Comparison of ENCODE assay signal across 26 mouse cellular contexts in genomic region chr9:45806847-45807246, GRCm38 (mm10). TPM values are rescaled to one million over a fixed set of nuclear protein-coding genes. Genes with fewer than 3 reads are reported as not detected.
DNase-seq lines count a peak whose midpoint lies in the region; ATAC-seq and TF ChIP-seq lines count a peak whose summit lies in the region.
"Had no signal": no experiment of that assay in that cellular context is flagged by ENCODE, and none has a peak within 500 bp of the region (broad histone marks: within the 10 kb centered on the region; RNA-seq: fewer than 3 reads in every experiment).

No protein-coding gene starts in this region.

- DNase-seq in kidney, adult 18-20 months = peak; percentile 67
- DNase-seq in kidney, postnatal 4 days = peak; percentile 40 to 62
- DNase-seq in gastrocnemius, adult 2 months = no peak
- no peak for DNase-seq in ovary, postnatal 14 days (ENCODE audit: low spot score)
- DNase-seq: adrenal gland, adult 8-10 months; cerebellum, adult 11-12 months; cerebellum, postnatal 14 days; gastrocnemius, postnatal 36 days; heart, adult 2 months; heart, postnatal 14 days; layer of hippocampus, postnatal 36 days; lung, adult 2 months; lung, postnatal 14 days; retina, postnatal 1 day; right cerebral cortex, postnatal 25 days had no signal

- TF ChIP-seq CTCF in gastrocnemius, adult 2 months (IDR thresholded peaks at IDR 0.05) = no peak

- intact Hi-C loops in gastrocnemius, adult 2 months (cut with DNase I) = no loop called here

- WGBS in kidney, embryonic 14.5 days = 87% methylated on average over 11 of the region's 11 CpGs
- 87% methylated on average over 11 of the region's 11 CpGs for WGBS in kidney, embryonic 16.5 days
- WGBS in midbrain, embryonic 16.5 days = 95% methylated on average over 11 of the region's 11 CpGs

- H3K27me3 ChIP-seq in kidney, embryonic 14.5 days (ENCODE audit: control insufficient read depth, insufficient read depth, low read length) = no peaks in the 10 kb centered on the region
- H3K27me3 ChIP-seq in kidney, embryonic 16.5 days (ENCODE audit: insufficient read depth, low read length) = no peaks in the 10 kb centered on the region
- H3K27me3 ChIP-seq in midbrain, embryonic 16.5 days (ENCODE audit: control insufficient read depth, insufficient read depth, low read depth, low read length) = no peaks in the 10 kb centered on the region
- H3K27me3 ChIP-seq: embryonic facial prominence, embryonic 12.5 days; forebrain, embryonic 13.5 days; heart, embryonic 13.5 days; hindbrain, embryonic 12.5 days; limb, embryonic 13.5 days; midbrain, embryonic 12.5 days; Patski had no signal

- no peak overlapping the region for H3K4me2 ChIP-seq in kidney, embryonic 14.5 days (replicated peaks; ENCODE audit: low read depth, low read length)
- H3K4me2 ChIP-seq in kidney, embryonic 16.5 days (replicated peaks; ENCODE audit: low read depth, low read length) = no peak overlapping the region
- H3K4me2 ChIP-seq in midbrain, embryonic 16.5 days (ENCODE audit: low read length) = no peak overlapping the region
- H3K4me2 ChIP-seq: embryonic facial prominence, embryonic 12.5 days; forebrain, embryonic 13.5 days; heart, embryonic 13.5 days; hindbrain, embryonic 12.5 days; limb, embryonic 13.5 days; liver, embryonic 12.5 days; midbrain, embryonic 12.5 days had no signal

- 0 out of 2 replicates have a peak, but pooled peaks cover 5% of the 10 kb centered on the region for H3K4me1 ChIP-seq in kidney, embryonic 14.5 days (ENCODE audit: control insufficient read depth, insufficient read depth, low read length)
- H3K4me1 ChIP-seq in kidney, embryonic 16.5 days (ENCODE audit: insufficient read depth, low read length) = no peaks in the 10 kb centered on the region
- no peaks in the 10 kb centered on the region for H3K4me1 ChIP-seq in midbrain, embryonic 16.5 days (ENCODE audit: control insufficient read depth, insufficient read depth, low read length)
- H3K4me1 ChIP-seq: embryonic facial prominence, embryonic 12.5 days; forebrain, embryonic 13.5 days; hindbrain, embryonic 12.5 days; limb, embryonic 13.5 days; midbrain, embryonic 12.5 days had no signal

- H3K36me3 ChIP-seq in kidney, embryonic 14.5 days (ENCODE audit: control insufficient read depth, insufficient read depth, low read length) = peaks cover 18% of the 10 kb centered on the region; the same call in 1 of the 2 replicates
- H3K36me3 ChIP-seq in kidney, embryonic 16.5 days (ENCODE audit: insufficient read depth, low read length) = peaks cover 21% of the 10 kb centered on the region; the same call in 1 of the 2 replicates
- H3K36me3 ChIP-seq in midbrain, embryonic 16.5 days (ENCODE audit: control insufficient read depth, insufficient read depth, low read length) = peaks cover 4% of the 10 kb centered on the region; the same call in 1 of the 2 replicates

- no peak overlapping the region for H3K9ac ChIP-seq in kidney, embryonic 14.5 days (ENCODE audit: low read depth, low read length)
- H3K9ac ChIP-seq in kidney, embryonic 16.5 days (replicated peaks; ENCODE audit: low read length) = no peak overlapping the region
- no peak overlapping the region for H3K9ac ChIP-seq in midbrain, embryonic 16.5 days (ENCODE audit: low read depth, low read length)
- H3K9ac ChIP-seq: embryonic facial prominence, embryonic 12.5 days; forebrain, embryonic 13.5 days; heart, embryonic 13.5 days; hindbrain, embryonic 12.5 days; limb, embryonic 13.5 days; liver, embryonic 12.5 days; midbrain, embryonic 12.5 days had no signal

- no peak overlapping the region for H3K27ac ChIP-seq in kidney, embryonic 14.5 days (ENCODE audit: low read depth, low read length)
- no peak overlapping the region for H3K27ac ChIP-seq in kidney, embryonic 16.5 days (ENCODE audit: low read length)
- no peak overlapping the region for H3K27ac ChIP-seq in gastrocnemius, adult 2 months
- H3K27ac ChIP-seq in midbrain, embryonic 16.5 days (ENCODE audit: low read length) = no peak overlapping the region
- H3K27ac ChIP-seq: embryonic facial prominence, embryonic 12.5 days; forebrain, embryonic 13.5 days; heart, adult 2 months; heart, embryonic 13.5 days; hindbrain, embryonic 12.5 days; limb, embryonic 13.5 days; liver, embryonic 12.5 days; midbrain, embryonic 12.5 days had no signal

- no peaks in the 10 kb centered on the region for H3K9me3 ChIP-seq in kidney, embryonic 14.5 days (ENCODE audit: control insufficient read depth, low read length)
- H3K9me3 ChIP-seq in kidney, embryonic 16.5 days (ENCODE audit: low read length) = no peaks in the 10 kb centered on the region
- H3K9me3 ChIP-seq in midbrain, embryonic 16.5 days (replicated peaks; ENCODE audit: control insufficient read depth, low read length, poor library complexity, severe bottlenecking) = no peaks in the 10 kb centered on the region
- H3K9me3 ChIP-seq: embryonic facial prominence, embryonic 12.5 days; forebrain, embryonic 13.5 days; heart, embryonic 13.5 days; hindbrain, embryonic 12.5 days; limb, embryonic 13.5 days; liver, embryonic 12.5 days; midbrain, embryonic 12.5 days had no signal

- H3K4me3 ChIP-seq in kidney, embryonic 14.5 days (ENCODE audit: low read length) = no peak overlapping the region
- H3K4me3 ChIP-seq in kidney, embryonic 16.5 days (ENCODE audit: low read length) = no peak overlapping the region
- no peak overlapping the region for H3K4me3 ChIP-seq in gastrocnemius, adult 2 months
- H3K4me3 ChIP-seq in midbrain, embryonic 16.5 days (ENCODE audit: low read depth, low read length) = no peak overlapping the region
- H3K4me3 ChIP-seq: embryonic facial prominence, embryonic 12.5 days; forebrain, embryonic 13.5 days; heart, adult 2 months; heart, embryonic 13.5 days; hindbrain, embryonic 12.5 days; limb, embryonic 13.5 days; liver, embryonic 12.5 days; midbrain, embryonic 12.5 days had no signal

- ATAC-seq in kidney, embryonic 14.5 days (ENCODE audit: low FRiP score, low TSS enrichment) = no peak
- ATAC-seq in kidney, embryonic 16.5 days (ENCODE audit: low FRiP score, low TSS enrichment) = peak; percentile 77; the same call in 1 of the 2 replicates
- no peak for ATAC-seq in midbrain, embryonic 16.5 days
- ATAC-seq: forebrain, embryonic 13.5 days; liver, embryonic 12.5 days; Patski had no signal

RNA-seq across cellular contexts. Expression of gene Cep164, which starts 21.6 kb away (rescaled TPM):
- 24.3 and 30.8 TPM in 2 replicates for polyA plus RNA-seq in kidney, embryonic 14.5 days (2014; fragmentation: Nextera tagmentation; extraction: Ambion mirVana)
- polyA plus RNA-seq in kidney, embryonic 16.5 days (2015; fragmentation: Nextera tagmentation; extraction: Ambion mirVana) = 24.1 and 31.1 TPM in 2 replicates
- 1 to 10 TPM; 2.0 to 2.5 TPM for total RNA-seq in gastrocnemius, adult 2 months (2021)
- polyA plus RNA-seq in midbrain, embryonic 16.5 days (2015; fragmentation: Nextera tagmentation; extraction: Ambion mirVana) = 10.7 and 12.7 TPM in 2 replicates

RNA-seq across cellular contexts. Expression of gene Bace1, which starts 31.5 kb away (rescaled TPM):
- polyA plus RNA-seq in kidney, embryonic 14.5 days (2014; fragmentation: Nextera tagmentation; extraction: Ambion mirVana) = 23.4 and 36.2 TPM in 2 replicates
- polyA plus RNA-seq in kidney, embryonic 16.5 days (2015; fragmentation: Nextera tagmentation; extraction: Ambion mirVana) = 35.2 and 38.8 TPM in 2 replicates
- 10 to 100 TPM; 26.1 to 72.2 TPM for total RNA-seq in gastrocnemius, adult 2 months (2021)
- polyA plus RNA-seq in midbrain, embryonic 16.5 days (2015; fragmentation: Nextera tagmentation; extraction: Ambion mirVana) = 48.1 and 51.3 TPM in 2 replicates

Comparison
In these comparisons a context has a peak if more than half of its experiments do, and no peak if none do; other contexts are left out.
1. DNase-seq: peak in kidney, adult 18-20 months (single experiment) and kidney, postnatal 4 days (2 of 2); none in gastrocnemius, adult 2 months (single experiment) and ovary, postnatal 14 days (single experiment).